Mouse (Mus musculus): Measurements from ENCODE around the gene Iqcd.

Gene Iqcd

GRCm38 (mm10) chr5:120588569-120589094, at the start of gene Iqcd, which contains the start of gene Tpcn1:
Gene Iqcd, plus strand, starts transcription at chr5:120589016.
Gene Tpcn1, minus strand, starts transcription at chr5:120588673.
- DNase-seq: peak; percentile 100

GRCm38 (mm10) chr5:120548236-120548850, 40.5 kb upstream of the Iqcd start:
- no peak for DNase-seq

GRCm38 (mm10) chr5:120550137-120550536, 38.7 kb upstream of the Iqcd start:
- DNase-seq: no peak

- DNase-seq: no peak
Observed at GRCm38 (mm10) chr5:120550673-120551072, 38.1 kb upstream of the Iqcd start.

- no peak for DNase-seq
Observed at GRCm38 (mm10) chr5:120555871-120556270, 32.9 kb upstream of the Iqcd start.

GRCm38 (mm10) chr5:120558041-120558440, 30.8 kb upstream of the Iqcd start:
- DNase-seq: no peak

GRCm38 (mm10) chr5:120558762-120559161, 30.1 kb upstream of the Iqcd start:
- DNase-seq: no peak

- DNase-seq: no peak
Observed at GRCm38 (mm10) chr5:120560129-120560615, 28.6 kb upstream of the Iqcd start.

GRCm38 (mm10) chr5:120560616-120561311, 28.1 kb upstream of the Iqcd start:
- DNase-seq: peak; percentile 74

GRCm38 (mm10) chr5:120562956-120563913, 25.6 kb upstream of the Iqcd start:
- DNase-seq: peak; percentile 77

GRCm38 (mm10) chr5:120563914-120564311, 24.9 kb upstream of the Iqcd start:
- no peak for DNase-seq

- no peak for DNase-seq
Observed at GRCm38 (mm10) chr5:120565171-120565905, 23.5 kb upstream of the Iqcd start.

- no peak for DNase-seq
Observed at GRCm38 (mm10) chr5:120566101-120566500, 22.7 kb upstream of the Iqcd start.

- no peak for DNase-seq
Observed at GRCm38 (mm10) chr5:120566681-120567252, 22.0 kb upstream of the Iqcd start.

- DNase-seq: peak; percentile 84
Observed at GRCm38 (mm10) chr5:120567253-120567701, 21.5 kb upstream of the Iqcd start.

- no peak for DNase-seq
Observed at GRCm38 (mm10) chr5:120567761-120568211, 21.0 kb upstream of the Iqcd start.

- DNase-seq: no peak
Observed at GRCm38 (mm10) chr5:120568336-120568768, 20.5 kb upstream of the Iqcd start.

- DNase-seq: no peak
Observed at GRCm38 (mm10) chr5:120568964-120569363, 19.9 kb upstream of the Iqcd start.

GRCm38 (mm10) chr5:120569791-120570190, 19.0 kb upstream of the Iqcd start:
- DNase-seq: no peak

GRCm38 (mm10) chr5:120570289-120570897, 18.4 kb upstream of the Iqcd start:
- no peak for DNase-seq

Measured in embryo, embryonic 11 days (tissue).